28 mouse cellular contexts compared by ENCODE assay signal in genomic region chr3:39347578-39347977, GRCm38 (mm10).
"Had no signal": no experiment of that assay in that cellular context is flagged by ENCODE, and none has a peak within 500 bp of the region (broad histone marks: within the 10 kb centered on the region; RNA-seq: fewer than 3 reads in every experiment).

No protein-coding gene starts in this region.

- DNase-seq: gastrocnemius, postnatal 10 days; gastrocnemius, postnatal 25 days; heart, adult 18-20 months; heart, postnatal 10 days; heart, postnatal 4 days; kidney, adult 18-20 months; kidney, adult 8-10 months; kidney, postnatal 10 days; kidney, postnatal 25 days; kidney, postnatal 4 days; liver; liver, embryonic 13.5 days; liver, postnatal 0 days had no signal

- H3K4me3 ChIP-seq: heart, embryonic 10.5 days; heart, embryonic 12.5 days; hindbrain, embryonic 10.5 days; hindbrain, embryonic 12.5 days; intestine, embryonic 15.5 days; layer of hippocampus, adult 2 months; left cerebral cortex, adult 2 months; limb, embryonic 10.5 days; limb, embryonic 12.5 days; liver, embryonic 13.5 days; liver, embryonic 15.5 days had no signal

- H3K4me1 ChIP-seq: heart, embryonic 10.5 days; heart, embryonic 12.5 days; hindbrain, embryonic 10.5 days; hindbrain, embryonic 12.5 days; intestine, embryonic 15.5 days; liver, embryonic 13.5 days; liver, embryonic 15.5 days had no signal

- H3K4me2 ChIP-seq: heart, embryonic 12.5 days; hindbrain, embryonic 12.5 days; hindbrain, embryonic 14.5 days; intestine, embryonic 15.5 days; limb, embryonic 12.5 days; liver, embryonic 11.5 days; liver, embryonic 13.5 days; liver, embryonic 15.5 days had no signal

- H3K36me3 ChIP-seq: heart, embryonic 10.5 days; heart, embryonic 12.5 days; hindbrain, embryonic 10.5 days; hindbrain, embryonic 12.5 days; intestine, embryonic 15.5 days; limb, embryonic 10.5 days; limb, embryonic 12.5 days; liver, embryonic 13.5 days; liver, embryonic 15.5 days had no signal

- H3K27ac ChIP-seq: heart, embryonic 10.5 days; hindbrain, embryonic 10.5 days; hindbrain, embryonic 12.5 days; hindbrain, embryonic 14.5 days; intestine, embryonic 15.5 days; layer of hippocampus, adult 2 months; left cerebral cortex, adult 2 months; limb, embryonic 10.5 days; limb, embryonic 12.5 days; liver, embryonic 13.5 days; liver, embryonic 15.5 days had no signal

- H3K9ac ChIP-seq: heart, embryonic 12.5 days; hindbrain, embryonic 12.5 days; hindbrain, embryonic 14.5 days; intestine, embryonic 15.5 days; limb, embryonic 12.5 days; liver, embryonic 13.5 days; liver, embryonic 15.5 days; liver, postnatal 0 days had no signal

- H3K9me3 ChIP-seq: heart, embryonic 10.5 days; heart, embryonic 12.5 days; hindbrain, embryonic 10.5 days; hindbrain, embryonic 12.5 days; intestine, embryonic 15.5 days; limb, embryonic 10.5 days; limb, embryonic 12.5 days; liver, embryonic 13.5 days; liver, embryonic 15.5 days had no signal

- ATAC-seq: hindbrain, embryonic 16.5 days; inflammation-experienced regulatory T-cells, adult 6 months; intestine, embryonic 15.5 days; intestine, postnatal 0 days; liver, postnatal 0 days had no signal

- H3K27me3 ChIP-seq: heart, embryonic 12.5 days; hindbrain, embryonic 12.5 days; intestine, embryonic 15.5 days; limb, embryonic 12.5 days; liver, embryonic 13.5 days; liver, embryonic 15.5 days had no signal
